Mouse (Mus musculus) kidney, embryonic 15.5 days (tissue): Measurements from ENCODE around the gene Lingo1. TPM values are rescaled to one million over a fixed set of nuclear protein-coding genes. Genes with fewer than 3 reads are reported as not detected.

ENCODE experiments used
- ATAC-seq: fragments of 200-750 bp; cut with Nextera tagmentation; replicated peaks from 2 replicates; pipeline ENCODE4 v1.8.0; 2017; ENCODE audit warnings: moderate TSS enrichment; ENCODE audit not compliant: low FRiP score
- H3K27ac ChIP-seq: fragments of 300-500 bp; sonication (generic); 2 replicates; pipeline ENCODE4 v1.5.1; 2015; ENCODE audit warnings: mild to moderate bottlenecking, inconsistent platforms
- H3K27me3 ChIP-seq: fragments of 300-500 bp; sonication (generic); 2 replicates; pipeline ENCODE4 v1.6.1; 2015; ENCODE audit warnings: inconsistent platforms
- H3K36me3 ChIP-seq: fragments of 300-500 bp; sonication (generic); 2 replicates; pipeline ENCODE4 v1.6.1; 2015; ENCODE audit warnings: inconsistent platforms
- H3K4me1 ChIP-seq: fragments of 300-500 bp; sonication (generic); 2 replicates; pipeline ENCODE4 v1.6.1; 2015; ENCODE audit warnings: inconsistent platforms
- H3K4me2 ChIP-seq: fragments of 300-500 bp; sonication (generic); 2 replicates; pipeline ENCODE4 v1.6.1; 2015; ENCODE audit warnings: moderate library complexity, mild to moderate bottlenecking, inconsistent platforms
- H3K4me3 ChIP-seq: fragments of 300-500 bp; sonication (generic); replicated peaks from 2 replicates; pipeline ENCODE4 v1.5.1; 2015; ENCODE audit warnings: mild to moderate bottlenecking, inconsistent platforms
- H3K9ac ChIP-seq: fragments of 300-500 bp; sonication (generic); 2 replicates; pipeline ENCODE4 v1.6.1; 2015; ENCODE audit warnings: mild to moderate bottlenecking, inconsistent platforms
- H3K9me3 ChIP-seq: fragments of 300-500 bp; sonication (generic); replicated peaks from 2 replicates; pipeline ENCODE4 v1.6.1; 2016; ENCODE audit warnings: inconsistent platforms
- WGBS: fragments of 180-500 bp; shearing (Covaris S2); methylation state at CpG from one replicate; pipeline ENCODE4 v1.1.7; 2015; ENCODE audit warnings: mixed read lengths; 5-methylcytosine and 5-hydroxymethylcytosine counted together
- polyA plus RNA-seq: library from polyadenylated mRNA; unstranded; fragments of >200 nt; fragmentation: Nextera tagmentation; extraction: Ambion mirVana; gene quantifications from 2 replicates; pipeline ENCODE4 v1.2.1, GENCODE M21; 2015

Lingo1 gene
- polyA plus RNA-seq, 1 experiment from 2014 or later, result 4.5 TPM

- Histone ChIP-seq H3K4me3 (no peak overlapping the region), H3K4me2 (no peak overlapping the region), H3K36me3 (no peaks in the 10 kb centered on the region), H3K27ac (no peak overlapping the region), H3K9ac (no peak overlapping the region), H3K9me3 (no peaks in the 10 kb centered on the region), H3K4me1 (peaks cover 16% of the 10 kb centered on the region), H3K27me3 (no peaks in the 10 kb centered on the region)
- WGBS, result 39% methylated on average over 11 of the region's 11 CpGs
- no peak for ATAC-seq
Measured at GRCm38 (mm10) chr9:56600655-56601054, 195.6 kb downstream of the Lingo1 start.

GRCm38 (mm10) chr9:56592639-56593038 lies 203.6 kb downstream of the Lingo1 start:
- no peak for ATAC-seq
- H3K9me3 ChIP-seq, result no peaks in the 10 kb centered on the region
- no peak overlapping the region for H3K9ac ChIP-seq
- no peak overlapping the region for H3K27ac ChIP-seq
- H3K4me2 ChIP-seq, result no peak overlapping the region
- WGBS, result 93% methylated on average over 7 of the region's 7 CpGs
- no peaks in the 10 kb centered on the region for H3K36me3 ChIP-seq
- H3K27me3 ChIP-seq, result 0 out of 2 replicates have a peak, but pooled peaks cover 16% of the 10 kb centered on the region
- peaks cover 15% of the 10 kb centered on the region; the same call in 1 of the 2 replicates for H3K4me1 ChIP-seq
- H3K4me3 ChIP-seq, result no peak overlapping the region

GRCm38 (mm10) chr9:56591248-56591888 lies 204.9 kb downstream of the Lingo1 start:
- H3K9me3 ChIP-seq, result no peaks in the 10 kb centered on the region
- no peak overlapping the region for H3K4me3 ChIP-seq
- H3K27me3 ChIP-seq, result 0 out of 2 replicates have a peak, but pooled peaks cover 16% of the 10 kb centered on the region
- H3K36me3 ChIP-seq, result no peaks in the 10 kb centered on the region
- no peak overlapping the region for H3K9ac ChIP-seq
- H3K4me1 ChIP-seq, result peaks cover 15% of the 10 kb centered on the region; the same call in 1 of the 2 replicates
- ATAC-seq, result no peak
- no peak overlapping the region for H3K27ac ChIP-seq
- no peak overlapping the region for H3K4me2 ChIP-seq
- 62% methylated on average over 8 of the region's 8 CpGs for WGBS

- Histone ChIP-seq H3K4me1 (peaks cover 20% of the 10 kb centered on the region), H3K4me3 (no peak overlapping the region), H3K4me2 (no peak overlapping the region), H3K27me3 (0 out of 2 replicates have a peak, but pooled peaks cover 16% of the 10 kb centered on the region), H3K9me3 (no peaks in the 10 kb centered on the region), H3K36me3 (no peaks in the 10 kb centered on the region), H3K27ac (no peak overlapping the region), H3K9ac (no peak overlapping the region)
- no peak for ATAC-seq
- 41% methylated on average over 5 of the region's 5 CpGs for WGBS
Measured at GRCm38 (mm10) chr9:56589762-56590161, 206.5 kb downstream of the Lingo1 start.

- 47% methylated on average over 7 of the region's 7 CpGs for WGBS
- H3K9ac ChIP-seq, result no peak overlapping the region
- no peak overlapping the region for H3K4me2 ChIP-seq
- H3K4me1 ChIP-seq, result peaks cover 17% of the 10 kb centered on the region
- no peaks in the 10 kb centered on the region for H3K36me3 ChIP-seq
- H3K4me3 ChIP-seq, result no peak overlapping the region
- no peak for ATAC-seq
- peaks cover 7% of the 10 kb centered on the region; the same call in 1 of the 2 replicates for H3K27me3 ChIP-seq
- no peaks in the 10 kb centered on the region for H3K9me3 ChIP-seq
- no peak overlapping the region for H3K27ac ChIP-seq
Measured at GRCm38 (mm10) chr9:56584043-56584424, 212.2 kb downstream of the Lingo1 start.

- Histone ChIP-seq H3K4me2 (no peak overlapping the region), H3K27me3 (peaks cover 7% of the 10 kb centered on the region; the same call in 1 of the 2 replicates), H3K36me3 (no peaks in the 10 kb centered on the region), H3K27ac (no peak overlapping the region), H3K4me3 (no peak overlapping the region), H3K4me1 (peaks cover 17% of the 10 kb centered on the region), H3K9me3 (no peaks in the 10 kb centered on the region), H3K9ac (no peak overlapping the region)
- ATAC-seq, result no peak
- 60% methylated on average over 11 of the region's 11 CpGs for WGBS
Measured at GRCm38 (mm10) chr9:56583139-56584042, 212.9 kb downstream of the Lingo1 start.

- no peaks in the 10 kb centered on the region for H3K9me3 ChIP-seq
- H3K4me1 ChIP-seq, result peaks cover 17% of the 10 kb centered on the region
- peaks cover 7% of the 10 kb centered on the region; the same call in 1 of the 2 replicates for H3K27me3 ChIP-seq
- H3K4me2 ChIP-seq, result no peak overlapping the region
- no peaks in the 10 kb centered on the region for H3K36me3 ChIP-seq
- H3K9ac ChIP-seq, result no peak overlapping the region
- H3K4me3 ChIP-seq, result no peak overlapping the region
- no peak overlapping the region for H3K27ac ChIP-seq
- WGBS, result 37% methylated on average over 8 of the region's 8 CpGs
- ATAC-seq, result no peak
Measured at GRCm38 (mm10) chr9:56582628-56583027, 213.6 kb downstream of the Lingo1 start.

GRCm38 (mm10) chr9:56581700-56582099 lies 214.6 kb downstream of the Lingo1 start:
- H3K27ac ChIP-seq, result no peak overlapping the region
- H3K4me3 ChIP-seq, result no peak overlapping the region
- peaks cover 17% of the 10 kb centered on the region for H3K4me1 ChIP-seq
- no peak for ATAC-seq
- no peak overlapping the region for H3K9ac ChIP-seq
- H3K9me3 ChIP-seq, result no peaks in the 10 kb centered on the region
- H3K36me3 ChIP-seq, result no peaks in the 10 kb centered on the region
- H3K4me2 ChIP-seq, result no peak overlapping the region
- 52% methylated on average over 3 of the region's 3 CpGs for WGBS
- H3K27me3 ChIP-seq, result peaks cover 7% of the 10 kb centered on the region; the same call in 1 of the 2 replicates

- ATAC-seq, result no peak
- WGBS, result 58% methylated on average over 8 of the region's 8 CpGs
- no peak overlapping the region for H3K4me3 ChIP-seq
- no peaks in the 10 kb centered on the region for H3K36me3 ChIP-seq
- no peaks in the 10 kb centered on the region for H3K9me3 ChIP-seq
- no peak overlapping the region for H3K9ac ChIP-seq
- peaks cover 7% of the 10 kb centered on the region; the same call in 1 of the 2 replicates for H3K27me3 ChIP-seq
- peaks cover 17% of the 10 kb centered on the region for H3K4me1 ChIP-seq
- no peak overlapping the region for H3K4me2 ChIP-seq
- no peak overlapping the region for H3K27ac ChIP-seq
Measured at GRCm38 (mm10) chr9:56581016-56581415, 215.3 kb downstream of the Lingo1 start.

GRCm38 (mm10) chr9:56580101-56580500 lies 216.2 kb downstream of the Lingo1 start:
- Histone ChIP-seq H3K4me1 (peaks cover 12% of the 10 kb centered on the region; the same call in 1 of the 2 replicates), H3K9me3 (no peaks in the 10 kb centered on the region), H3K4me3 (no peak overlapping the region), H3K9ac (no peak overlapping the region), H3K36me3 (no peaks in the 10 kb centered on the region), H3K27ac (no peak overlapping the region), H3K4me2 (no peak overlapping the region), H3K27me3 (peaks cover 7% of the 10 kb centered on the region; the same call in 1 of the 2 replicates)
- ATAC-seq, result no peak
- WGBS, result 31% methylated on average over 4 of the region's 4 CpGs

- Histone ChIP-seq H3K4me3 (no peak overlapping the region), H3K4me1 (peaks cover 9% of the 10 kb centered on the region), H3K27me3 (peaks cover 7% of the 10 kb centered on the region; the same call in 1 of the 2 replicates), H3K36me3 (no peaks in the 10 kb centered on the region), H3K9me3 (no peaks in the 10 kb centered on the region), H3K4me2 (no peak overlapping the region), H3K9ac (no peak overlapping the region), H3K27ac (no peak overlapping the region)
- ATAC-seq, result no peak
- 69% methylated on average over 11 of the region's 11 CpGs for WGBS
Measured at GRCm38 (mm10) chr9:56577405-56577804, 218.9 kb downstream of the Lingo1 start.
